Mouse (Mus musculus) urinary bladder, postnatal 36 days (tissue): ENCODE data around the gene Fam83g.
A peak's percentile ranks its signal among the peaks of the same experiment; 100 is the strongest.

Experiments used
- DNase-seq, 2 experiments: peaks; one replicate each; pipeline ENCODE4 v3.0.0; 2022; ENCODE audit warnings: low spot score in 2 of 2, mixed read lengths in 1 of 2

Gene Fam83g

DNA sequence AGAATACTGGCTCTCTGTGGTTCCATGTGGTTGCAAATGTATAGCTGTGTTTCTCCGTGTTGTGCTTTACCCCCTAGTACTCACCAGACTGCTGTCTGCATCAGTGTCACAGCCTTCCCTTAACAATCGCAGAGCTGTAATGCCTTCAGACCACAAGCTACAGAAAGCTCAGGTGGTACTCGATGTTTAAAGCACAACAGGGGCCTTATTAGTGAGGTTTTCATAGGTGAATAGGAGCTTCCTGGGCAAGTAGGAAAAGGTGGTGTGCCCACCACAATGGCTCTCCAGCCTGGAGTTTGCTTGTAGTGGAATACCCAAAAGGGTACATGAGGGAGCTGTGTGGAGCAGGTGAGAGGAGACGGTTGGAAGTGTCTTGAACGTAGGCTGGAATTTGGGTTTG, 31.7 kb upstream of the Fam83g start:
- no peak for DNase-seq

DNA sequence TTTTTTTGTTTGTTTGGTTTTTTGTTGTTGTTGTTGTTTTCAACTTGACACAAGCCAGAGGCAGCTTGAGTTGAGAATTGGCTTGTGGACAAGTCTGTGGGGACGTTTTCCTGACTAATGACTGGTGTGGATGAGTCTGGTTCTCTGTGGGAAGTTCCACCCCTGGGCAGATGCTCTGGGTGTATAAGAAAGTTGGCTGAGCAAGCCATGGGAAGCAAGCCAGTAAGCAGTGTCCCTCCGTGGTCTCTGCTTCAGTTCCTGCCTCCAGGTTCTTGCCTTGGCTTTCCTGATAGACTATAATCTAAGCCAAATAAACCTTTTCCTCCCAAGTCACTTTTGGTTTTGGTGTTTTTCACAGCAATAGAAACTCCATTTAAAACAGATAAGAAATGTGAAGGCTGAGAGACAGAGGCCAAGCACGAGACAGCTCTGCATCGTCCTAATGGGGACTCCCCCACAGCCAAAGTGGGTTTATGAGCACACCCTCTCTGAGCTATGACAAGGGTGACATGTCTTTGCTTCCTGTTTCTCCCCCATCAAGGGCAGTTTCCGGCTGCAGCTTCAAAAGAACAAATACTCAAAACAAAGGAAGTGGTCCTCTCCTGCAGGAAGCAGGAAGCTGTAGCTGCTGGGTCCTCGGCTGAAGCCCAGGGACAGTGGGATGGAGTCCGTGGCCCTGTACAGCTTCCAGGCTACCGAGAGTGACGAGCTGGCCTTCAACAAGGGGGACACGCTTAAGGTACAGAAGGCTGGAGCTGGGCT, 31.0 kb upstream of the Fam83g start, which contains the start of gene Grap:
TSS of gene Grap (plus strand) at position 580 of the 762 bp plus-strand sequence.
- no peak for DNase-seq

- DNase-seq, result no peak
These were observed 30.3 kb upstream of the Fam83g start for GRCm38 (mm10) chr11:61653568-61653967.

GRCm38 (mm10) chr11:61654786-61655311, 29.0 kb upstream of the Fam83g start:
- DNase-seq, result no peak

DNA sequence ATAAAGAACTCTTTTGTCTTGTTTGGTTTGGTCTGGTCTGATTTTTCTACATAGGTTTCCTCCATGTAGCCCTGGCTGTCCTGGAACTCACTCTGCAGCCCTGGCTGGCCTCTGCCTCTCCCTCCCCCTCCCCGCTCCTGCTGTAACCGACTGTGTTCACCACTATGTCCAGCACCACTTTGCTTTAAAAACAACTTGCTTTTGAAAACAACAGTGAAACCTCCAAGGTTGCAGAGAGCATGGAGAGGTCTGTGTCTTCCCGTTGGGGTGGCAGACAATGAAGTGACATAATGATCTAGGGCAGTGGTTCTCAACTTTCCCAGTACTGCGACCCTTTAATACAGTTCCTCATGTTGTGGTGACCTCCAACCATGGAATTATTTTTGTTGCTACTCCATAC, 28.2 kb upstream of the Fam83g start:
- DNase-seq, result no peak

DNA sequence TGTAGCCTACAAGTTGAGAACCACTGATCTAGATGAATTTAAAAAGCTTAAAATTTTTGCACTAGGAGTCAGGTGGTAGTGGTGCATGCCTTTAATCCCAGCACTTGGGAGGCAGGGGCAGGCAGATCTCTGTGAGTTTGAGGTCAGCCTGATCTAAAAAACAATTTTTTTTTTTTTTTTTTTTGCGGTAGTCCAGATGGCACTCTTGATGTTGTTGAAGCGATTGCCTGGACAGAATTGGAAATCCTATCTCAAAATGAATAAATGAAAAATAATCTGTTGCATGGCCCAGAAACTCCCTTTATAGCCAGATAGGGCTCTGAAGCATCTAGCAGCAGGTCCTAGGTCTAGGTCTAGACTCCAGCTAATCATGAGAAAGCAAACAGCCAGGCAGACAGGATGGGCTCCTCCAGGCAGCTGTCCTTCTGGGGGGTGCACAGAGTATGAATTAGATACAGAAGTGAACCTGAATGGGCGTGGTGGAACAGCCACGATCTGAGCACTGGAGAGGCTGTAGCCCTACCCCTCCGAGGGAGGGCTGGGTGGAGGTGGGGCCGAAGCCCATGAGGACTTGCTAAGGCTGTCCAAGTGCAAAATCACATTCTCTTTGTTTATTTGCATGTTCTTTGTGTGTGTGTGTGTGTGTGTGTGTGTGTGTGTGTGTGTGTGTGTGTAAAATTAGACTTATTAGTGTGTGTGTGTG, 27.6 kb upstream of the Fam83g start:
- DNase-seq, result no peak

DNA sequence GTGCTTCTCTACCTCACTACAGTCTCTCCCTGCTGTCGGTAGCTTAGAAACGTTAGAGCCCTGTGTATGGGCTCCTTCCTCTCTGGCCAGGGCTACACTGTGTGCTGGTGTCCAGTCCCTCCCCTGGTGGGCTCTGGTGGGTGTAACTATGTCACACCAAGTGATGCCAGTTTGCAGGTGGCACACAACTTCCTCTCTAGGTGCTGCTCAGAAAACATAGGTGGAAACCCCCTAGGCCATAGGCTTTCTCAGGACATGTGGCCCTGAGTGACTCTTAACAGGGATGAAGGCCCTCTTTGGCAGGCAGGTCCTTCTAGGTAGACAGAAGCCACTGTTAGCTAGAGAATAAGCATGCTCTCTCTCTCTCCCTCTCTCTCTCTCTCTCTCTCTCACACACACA, 26.5 kb upstream of the Fam83g start:
- DNase-seq, result no peak

DNA sequence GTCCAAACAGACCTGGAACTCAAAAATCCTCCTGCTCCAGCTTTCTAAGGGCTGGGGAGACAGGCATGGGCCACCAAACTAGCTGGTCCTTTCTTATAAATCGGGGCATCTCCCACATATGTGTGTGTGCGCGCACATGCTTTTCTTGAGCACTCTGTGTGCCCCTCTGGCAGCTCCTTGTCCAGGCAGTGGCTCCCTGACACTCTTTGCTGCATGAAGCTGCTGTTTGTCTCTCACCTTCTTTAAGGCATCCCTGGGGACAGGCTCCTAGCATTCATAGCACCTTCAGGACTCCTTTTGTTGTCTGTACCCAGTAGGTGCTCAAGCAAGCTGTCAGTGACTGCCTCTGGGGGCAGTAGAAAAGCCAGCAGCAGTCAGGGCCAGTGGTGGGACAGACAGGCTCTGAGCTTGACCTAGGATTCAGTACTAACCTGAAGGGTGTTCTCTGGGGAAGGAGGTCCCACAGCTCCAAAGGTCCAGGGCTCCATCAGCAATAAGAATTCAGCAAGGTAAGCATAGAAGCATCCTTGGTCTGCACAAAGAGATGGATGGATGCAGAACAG, 25.4 kb upstream of the Fam83g start:
- no peak for DNase-seq

GRCm38 (mm10) chr11:61659011-61659858, 24.7 kb upstream of the Fam83g start:
- DNase-seq, result no peak

DNA sequence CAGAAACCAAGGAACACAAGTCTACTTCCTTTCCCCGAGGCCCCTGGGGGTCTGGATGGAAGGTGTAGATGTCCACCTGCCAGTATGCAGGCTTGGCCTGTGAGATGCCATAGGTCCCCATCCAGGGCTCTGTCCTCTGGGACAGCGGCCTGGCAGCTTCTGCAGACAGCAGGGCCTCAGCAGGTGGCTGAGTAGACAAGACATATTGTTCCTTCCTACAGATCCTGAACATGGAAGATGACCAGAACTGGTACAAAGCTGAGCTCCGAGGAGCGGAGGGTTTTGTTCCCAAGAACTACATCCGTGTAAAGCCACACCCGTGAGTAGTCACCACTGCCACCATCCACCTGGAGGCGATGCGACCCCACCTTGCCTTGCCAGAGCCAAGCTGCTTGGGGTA, 23.9 kb upstream of the Fam83g start:
- no peak for DNase-seq

DNA sequence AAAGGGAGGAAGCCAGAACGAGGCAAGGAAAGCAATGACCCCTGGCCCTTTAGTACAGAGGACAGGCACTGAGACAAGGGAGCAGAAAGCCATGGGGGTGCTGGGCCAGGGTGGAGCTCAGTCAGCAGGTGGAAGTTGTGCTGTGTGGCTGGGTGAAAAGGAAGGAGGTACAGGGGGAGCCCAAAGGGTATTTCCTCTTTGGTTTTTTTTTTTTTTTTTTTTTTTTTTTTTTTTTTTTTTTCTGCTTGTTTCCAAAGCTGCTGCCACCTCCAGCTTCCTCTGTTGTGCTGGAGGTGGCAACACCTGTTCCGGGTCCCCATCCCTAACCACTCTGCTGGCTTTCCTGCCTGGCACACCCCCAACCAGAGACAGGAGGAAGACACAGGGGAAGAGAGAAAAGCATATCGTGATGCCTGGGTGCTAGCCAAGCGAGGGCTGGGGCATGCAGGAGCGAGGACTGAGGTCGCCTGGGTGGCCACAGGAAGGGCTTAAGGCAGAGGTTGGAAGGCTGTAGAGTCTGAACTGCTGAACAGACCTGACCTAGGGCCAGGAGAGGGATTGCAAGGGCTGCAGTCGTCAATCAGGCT, 23.0 kb upstream of the Fam83g start:
- no peak for DNase-seq

- no peak for DNase-seq
These were observed 21.7 kb upstream of the Fam83g start for GRCm38 (mm10) chr11:61662189-61662588.

GRCm38 (mm10) chr11:61665401-61665800, 18.5 kb upstream of the Fam83g start:
- no peak for DNase-seq

- peak in 1 of 2 experiments; percentile 52 for DNase-seq
These were observed 17.7 kb upstream of the Fam83g start for GRCm38 (mm10) chr11:61665991-61666799.

DNA sequence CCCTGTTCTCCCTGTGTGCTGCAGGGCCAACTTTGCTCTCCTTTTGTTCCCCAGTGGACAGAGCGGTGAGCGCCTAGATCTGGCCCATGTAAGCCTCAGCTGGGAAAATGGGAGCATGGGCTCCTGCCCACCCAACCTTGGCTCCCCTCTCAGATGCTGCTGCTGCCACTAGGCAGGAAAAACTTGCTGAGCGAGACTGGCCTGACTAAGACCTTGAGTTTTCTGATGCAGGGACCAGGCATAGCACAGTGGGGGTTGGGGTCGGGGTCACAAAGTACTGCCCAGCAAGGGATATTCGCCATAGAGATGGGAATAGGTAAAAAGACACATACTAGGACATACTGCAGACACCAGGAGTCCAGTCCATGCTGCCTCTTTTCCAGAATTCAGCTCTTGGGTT, 16.6 kb upstream of the Fam83g start:
- DNase-seq, result peak in 1 of 2 experiments; percentile 56

GRCm38 (mm10) chr11:61667782-61668181, 16.1 kb upstream of the Fam83g start:
- DNase-seq, result no peak

DNA sequence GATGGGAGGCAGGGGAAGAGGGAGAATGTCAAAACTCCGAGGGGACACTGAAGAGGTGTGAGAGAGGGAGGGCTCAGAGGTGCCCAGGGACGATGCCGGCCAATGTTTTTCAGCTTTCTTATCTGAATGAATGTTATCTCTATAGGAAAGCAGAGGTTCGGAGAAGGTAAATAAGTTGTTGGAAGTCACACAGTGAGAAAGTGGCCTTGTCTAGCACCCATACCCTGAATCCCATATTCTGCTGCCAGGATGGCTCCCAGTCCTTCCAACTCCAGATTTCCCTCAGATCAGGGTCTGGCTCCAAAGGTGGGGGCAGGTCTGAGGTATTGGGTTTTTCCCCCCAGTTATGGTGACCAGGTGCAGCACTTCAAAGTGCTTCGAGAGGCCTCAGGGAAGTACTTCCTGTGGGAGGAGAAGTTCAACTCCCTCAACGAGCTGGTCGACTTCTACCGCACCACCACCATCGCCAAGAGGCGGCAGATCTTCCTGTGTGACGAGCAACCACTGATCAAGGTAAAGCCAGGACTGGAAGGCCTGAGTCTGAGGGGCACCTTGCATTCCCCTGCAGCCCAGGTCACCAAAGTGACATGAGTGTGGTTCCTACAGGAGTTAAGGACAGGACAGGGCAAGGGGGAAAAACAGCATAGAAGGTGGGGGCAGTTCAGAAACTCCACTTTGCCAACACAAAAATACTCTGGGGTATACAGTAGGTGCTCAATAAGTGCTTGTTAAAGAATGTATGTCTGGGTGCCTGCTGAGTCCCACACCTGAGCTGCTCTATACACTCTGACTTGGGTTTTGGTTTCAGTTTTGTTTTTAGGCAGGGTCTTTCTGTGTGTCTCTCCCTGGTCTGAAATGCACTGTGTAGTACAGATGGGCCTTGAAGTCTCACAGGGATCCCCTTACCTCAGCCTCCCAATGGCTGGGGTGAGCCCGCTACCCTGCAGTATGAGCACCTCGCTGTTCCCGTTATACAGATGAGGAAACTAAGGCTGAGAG, 14.1 kb upstream of the Fam83g start:
- no peak for DNase-seq

DNA sequence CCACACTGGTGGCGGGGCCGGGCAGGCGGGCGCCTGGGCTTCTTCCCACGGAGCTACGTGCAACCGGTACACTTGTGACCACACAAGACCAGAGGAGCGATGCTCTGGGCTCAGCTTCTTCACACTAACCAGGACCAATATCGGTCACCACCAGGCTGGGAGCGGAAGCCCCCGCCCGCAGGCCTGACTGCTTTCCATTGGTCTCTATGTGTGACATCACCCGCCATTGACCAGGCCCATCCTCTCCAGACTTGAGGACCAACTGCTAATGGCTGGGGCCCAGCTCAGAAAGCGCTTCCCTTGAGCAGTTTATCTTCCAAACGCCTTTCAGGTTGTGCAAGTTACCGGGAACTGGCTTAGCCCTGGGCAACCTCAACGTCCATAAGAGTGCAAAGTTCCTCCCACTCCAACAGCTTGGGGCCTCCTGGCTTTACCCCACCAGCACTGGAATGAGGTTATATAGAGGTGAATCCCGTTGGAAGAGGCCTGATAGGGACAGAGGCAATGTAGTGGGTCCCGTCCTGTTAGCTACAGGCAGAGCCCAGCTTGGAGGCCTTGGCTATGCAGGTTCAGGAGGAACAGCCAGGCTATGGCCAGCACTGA, 12.0 kb upstream of the Fam83g start:
- no peak for DNase-seq

- no peak for DNase-seq
These were observed 10.2 kb upstream of the Fam83g start for GRCm38 (mm10) chr11:61673686-61674085.
